Mouse (Mus musculus): ENCODE measurements at regions not wholly inside any gene's neighbourhood (a gene's known extent, or its start where the extent isn't known, plus 50 kb on each side); places are given as distances from the start of the nearest gene placed in this dataset.

- no peaks in the 10 kb centered on the region for H3K9me3 ChIP-seq (replicated peaks)
- no peaks in the 10 kb centered on the region for H3K4me1 ChIP-seq (replicated peaks)
- no peak overlapping the region for H3K9ac ChIP-seq
- H3K4me3 ChIP-seq: no peak overlapping the region
- no peak overlapping the region for H3K27ac ChIP-seq
- H3K4me2 ChIP-seq: no peak overlapping the region
- no peaks in the 10 kb centered on the region for H3K36me3 ChIP-seq
- WGBS: 62% methylated on average over 13 of the region's 13 CpGs
- H3K27me3 ChIP-seq: no peaks in the 10 kb centered on the region
- ATAC-seq (replicated peaks; ENCODE audit: insufficient number of reproducible peaks, insufficient read depth, low FRiP score, low read depth): no peak
Measured at GRCm38 (mm10) chr4:48725660-48726348, 62.5 kb downstream of the Cavin4 start.

GRCm38 (mm10) chr4:48726349-48726835 lies 63.1 kb downstream of the Cavin4 start:
- Histone ChIP-seq H3K4me2 (no peak overlapping the region), H3K36me3 (no peaks in the 10 kb centered on the region), H3K9me3 (replicated peaks) (no peaks in the 10 kb centered on the region), H3K4me1 (replicated peaks) (no peaks in the 10 kb centered on the region), H3K4me3 (no peak overlapping the region), H3K27ac (no peak overlapping the region), H3K27me3 (no peaks in the 10 kb centered on the region), H3K9ac (no peak overlapping the region)
- ATAC-seq (replicated peaks; ENCODE audit: insufficient number of reproducible peaks, insufficient read depth, low FRiP score, low read depth): no peak
- 83% methylated on average over 11 of the region's 11 CpGs for WGBS

- Histone ChIP-seq H3K9ac (no peak overlapping the region), H3K4me2 (peak overlapping the region; percentile 20; the same call in 1 of the 2 replicates)
- 45% methylated on average over 10 of the region's 10 CpGs for WGBS
Measured at GRCm38 (mm10) chr4:48734854-48735564, 71.7 kb downstream of the Cavin4 start.

GRCm38 (mm10) chr4:48746237-48746636 lies 82.9 kb downstream of the Cavin4 start:
- Histone ChIP-seq H3K9me3 (replicated peaks) (no peaks in the 10 kb centered on the region), H3K4me1 (replicated peaks) (0 out of 2 replicates have a peak, but pooled peaks cover 2% of the 10 kb centered on the region), H3K4me3 (no peak overlapping the region), H3K27ac (no peak overlapping the region), H3K36me3 (no peaks in the 10 kb centered on the region), H3K4me2 (no peak overlapping the region), H3K9ac (no peak overlapping the region), H3K27me3 (no peaks in the 10 kb centered on the region)
- WGBS: 64% methylated on average over 3 of the region's 3 CpGs
- ATAC-seq (replicated peaks; ENCODE audit: insufficient number of reproducible peaks, insufficient read depth, low FRiP score, low read depth): no peak

More at GRCm38 (mm10) chr4:48734854-48735564, 71.7 kb downstream of the Cavin4 start:
- Histone ChIP-seq H3K27ac (no peak overlapping the region), H3K4me3 (no peak overlapping the region), H3K36me3 (no peaks in the 10 kb centered on the region), H3K27me3 (no peaks in the 10 kb centered on the region; the same call in 1 of the 2 replicates), H3K9me3 (replicated peaks) (no peaks in the 10 kb centered on the region), H3K4me1 (replicated peaks) (peaks cover 7% of the 10 kb centered on the region; the same call in 1 of the 2 replicates)
- ATAC-seq (replicated peaks; ENCODE audit: insufficient number of reproducible peaks, insufficient read depth, low FRiP score, low read depth): no peak

GRCm38 (mm10) chr4:48749566-48749965 lies 86.3 kb downstream of the Cavin4 start:
- H3K4me1 ChIP-seq (replicated peaks): peaks cover 12% of the 10 kb centered on the region
- no peak for ATAC-seq (replicated peaks; ENCODE audit: insufficient number of reproducible peaks, insufficient read depth, low FRiP score, low read depth)
- H3K4me2 ChIP-seq: no peak overlapping the region
- H3K27ac ChIP-seq: no peak overlapping the region
- 74% methylated on average over 7 of the region's 7 CpGs for WGBS
- no peak overlapping the region for H3K9ac ChIP-seq
- H3K36me3 ChIP-seq: no peaks in the 10 kb centered on the region
- no peaks in the 10 kb centered on the region for H3K9me3 ChIP-seq (replicated peaks)
- no peaks in the 10 kb centered on the region for H3K27me3 ChIP-seq
- H3K4me3 ChIP-seq: no peak overlapping the region

- ATAC-seq (replicated peaks; ENCODE audit: insufficient number of reproducible peaks, insufficient read depth, low FRiP score, low read depth): 0 out of 2 replicates have a peak, but pooled peaks have one; percentile 43
- H3K9ac ChIP-seq: no peak overlapping the region
- no peaks in the 10 kb centered on the region for H3K36me3 ChIP-seq
- H3K4me1 ChIP-seq (replicated peaks): peaks cover 17% of the 10 kb centered on the region
- H3K9me3 ChIP-seq (replicated peaks): no peaks in the 10 kb centered on the region
- H3K4me2 ChIP-seq: no peak overlapping the region
- H3K27ac ChIP-seq: no peak overlapping the region
- no peaks in the 10 kb centered on the region for H3K27me3 ChIP-seq
- no peak overlapping the region for H3K4me3 ChIP-seq
- 47% methylated on average over 5 of the region's 5 CpGs for WGBS
Measured at GRCm38 (mm10) chr4:48750087-48750486, 86.8 kb downstream of the Cavin4 start.

GRCm38 (mm10) chr4:48754466-48755171 lies 91.3 kb downstream of the Cavin4 start:
- Histone ChIP-seq H3K9ac (0 out of 2 replicates have a peak overlapping the region, but pooled peaks have one; percentile 7), H3K9me3 (replicated peaks) (no peaks in the 10 kb centered on the region), H3K27me3 (no peaks in the 10 kb centered on the region), H3K4me1 (replicated peaks) (peaks cover 26% of the 10 kb centered on the region), H3K36me3 (no peaks in the 10 kb centered on the region), H3K4me2 (peak overlapping the region; percentile 42), H3K4me3 (0 out of 2 replicates have a peak overlapping the region, but pooled peaks have one; percentile 16), H3K27ac (peak overlapping the region; percentile 73)
- ATAC-seq (replicated peaks; ENCODE audit: insufficient number of reproducible peaks, insufficient read depth, low FRiP score, low read depth): peak; percentile 83
- 13% methylated on average over 13 of the region's 13 CpGs for WGBS

- 52% methylated on average over 8 of the region's 8 CpGs for WGBS
- Histone ChIP-seq H3K4me3 (no peak overlapping the region), H3K9me3 (replicated peaks) (no peaks in the 10 kb centered on the region), H3K27me3 (no peaks in the 10 kb centered on the region), H3K4me1 (replicated peaks) (peaks cover 4% of the 10 kb centered on the region), H3K4me2 (no peak overlapping the region), H3K9ac (no peak overlapping the region), H3K36me3 (no peaks in the 10 kb centered on the region), H3K27ac (no peak overlapping the region)
- ATAC-seq (replicated peaks; ENCODE audit: insufficient number of reproducible peaks, insufficient read depth, low FRiP score, low read depth): no peak
Measured at GRCm38 (mm10) chr4:48760625-48761024, 97.3 kb downstream of the Cavin4 start.

GRCm38 (mm10) chr4:48766458-48766857 lies 103.1 kb downstream of the Cavin4 start:
- Histone ChIP-seq H3K27ac (no peak overlapping the region), H3K36me3 (no peaks in the 10 kb centered on the region), H3K9me3 (replicated peaks) (no peaks in the 10 kb centered on the region), H3K9ac (no peak overlapping the region), H3K27me3 (no peaks in the 10 kb centered on the region), H3K4me3 (no peak overlapping the region), H3K4me2 (no peak overlapping the region), H3K4me1 (replicated peaks) (no peaks in the 10 kb centered on the region)
- 95% methylated on average over 1 of the region's 1 CpGs for WGBS
- ATAC-seq (replicated peaks; ENCODE audit: insufficient number of reproducible peaks, insufficient read depth, low FRiP score, low read depth): no peak

GRCm38 (mm10) chr4:48770403-48770953 lies 107.2 kb downstream of the Cavin4 start:
- H3K4me2 ChIP-seq: no peak overlapping the region

More at GRCm38 (mm10) chr4:48770403-48770953, 107.2 kb downstream of the Cavin4 start:
- 54% methylated on average over 3 of the region's 3 CpGs for WGBS
- no peak for ATAC-seq (replicated peaks; ENCODE audit: insufficient number of reproducible peaks, insufficient read depth, low FRiP score, low read depth)
- Histone ChIP-seq H3K9ac (no peak overlapping the region), H3K36me3 (no peaks in the 10 kb centered on the region), H3K4me3 (no peak overlapping the region), H3K9me3 (replicated peaks) (no peaks in the 10 kb centered on the region), H3K4me1 (replicated peaks) (peaks cover 3% of the 10 kb centered on the region; the same call in 1 of the 2 replicates), H3K27ac (no peak overlapping the region), H3K27me3 (no peaks in the 10 kb centered on the region)

Measured in heart, embryonic 15.5 days (tissue).